Mouse (Mus musculus) midbrain, embryonic 14.5 days (tissue): ENCODE results near the gene Arl15. TPM values are rescaled to one million over a fixed set of nuclear protein-coding genes. Genes with fewer than 3 reads are reported as not detected.

Source experiments
- ATAC-seq: fragments of 200-750 bp; cut with Nextera tagmentation; 2 replicates; pipeline ENCODE4 v1.8.0; 2017; ENCODE audit warnings: moderate number of reproducible peaks, moderate library complexity; ENCODE audit not compliant: low FRiP score, low TSS enrichment
- DNase-seq: peaks from one replicate; pipeline ENCODE4 v3.0.0-alpha.2; 2015
- H3K27ac ChIP-seq: fragments of 300-500 bp; sonication (generic); replicated peaks from 2 replicates; pipeline ENCODE4 v1.5.1; 2014; ENCODE audit warnings: mild to moderate bottlenecking, low read depth, low read length, moderate library complexity
- H3K27me3 ChIP-seq: fragments of 300-500 bp; sonication (generic); 2 replicates; pipeline ENCODE4 v1.6.1; 2014; ENCODE audit warnings: low read length, control low read depth, mixed read lengths; ENCODE audit not compliant: control insufficient read depth, insufficient read depth
- H3K36me3 ChIP-seq: fragments of 300-500 bp; sonication (generic); 2 replicates; pipeline ENCODE4 v1.6.1; 2014; ENCODE audit warnings: low read length, control low read depth; ENCODE audit not compliant: control insufficient read depth, insufficient read depth
- H3K4me1 ChIP-seq: fragments of 300-500 bp; sonication (generic); 2 replicates; pipeline ENCODE4 v1.6.1; 2014; ENCODE audit warnings: mild to moderate bottlenecking, antibody characterized with exemption, low read length, control low read depth; ENCODE audit not compliant: control insufficient read depth, insufficient read depth
- H3K4me2 ChIP-seq: fragments of 300-500 bp; sonication (generic); 2 replicates; pipeline ENCODE4 v1.6.1; 2014; ENCODE audit warnings: mild to moderate bottlenecking, low read length, moderate library complexity
- H3K4me3 ChIP-seq: fragments of 300-500 bp; sonication (generic); replicated peaks from 2 replicates; pipeline ENCODE4 v1.5.1; 2014; ENCODE audit warnings: low read depth, low read length
- H3K9ac ChIP-seq: fragments of 300-500 bp; sonication (generic); replicated peaks from 2 replicates; pipeline ENCODE4 v1.6.1; 2014; ENCODE audit warnings: mild to moderate bottlenecking, low read length, moderate library complexity
- H3K9me3 ChIP-seq: fragments of 300-500 bp; sonication (generic); 2 replicates; pipeline ENCODE4 v1.6.1; 2016; ENCODE audit warnings: low read length, control low read depth, mixed read lengths; ENCODE audit not compliant: control insufficient read depth
- WGBS: fragments of 180-500 bp; shearing (Covaris S2); extraction: QIAGEN DNeasy Blood & Tissue Kit; methylation state at CpG from one replicate; pipeline ENCODE4 v1.1.7; 2014; 5-methylcytosine and 5-hydroxymethylcytosine counted together
- polyA plus RNA-seq: library from polyadenylated mRNA; unstranded; fragments of >200 nt; fragmentation: Nextera tagmentation; extraction: Ambion mirVana; gene quantifications from 2 replicates; pipeline ENCODE4 v1.2.1, GENCODE M21; 2014

Arl15 gene
- polyA plus RNA-seq, 1 experiment from 2014 or later, result 24.5 TPM

GRCm38 (mm10) chr13:114199746-114200145 is 405.4 kb downstream of the Arl15 start:
- H3K9me3 ChIP-seq, result no peaks in the 10 kb centered on the region
- 91% methylated on average over 6 of the region's 6 CpGs for WGBS
- H3K4me2 ChIP-seq, result no peak overlapping the region
- no peaks in the 10 kb centered on the region for H3K27me3 ChIP-seq
- no peaks in the 10 kb centered on the region for H3K4me1 ChIP-seq
- no peak overlapping the region for H3K9ac ChIP-seq
- ATAC-seq (no peak), DNase-seq (no peak)
- H3K27ac ChIP-seq, result no peak overlapping the region
- H3K4me3 ChIP-seq, result no peak overlapping the region
- no peaks in the 10 kb centered on the region for H3K36me3 ChIP-seq

- no peak for DNase-seq
- H3K4me1 ChIP-seq, result no peaks in the 10 kb centered on the region
- H3K27ac ChIP-seq, result no peak overlapping the region
- H3K36me3 ChIP-seq, result no peaks in the 10 kb centered on the region
- WGBS, result 88% methylated on average over 7 of the region's 7 CpGs
- no peak overlapping the region for H3K4me3 ChIP-seq
- H3K9me3 ChIP-seq, result no peaks in the 10 kb centered on the region
- H3K27me3 ChIP-seq, result no peaks in the 10 kb centered on the region
- H3K9ac ChIP-seq, result no peak overlapping the region
- ATAC-seq, result no peak
- no peak overlapping the region for H3K4me2 ChIP-seq
Measured at GRCm38 (mm10) chr13:114200545-114200944, 406.2 kb downstream of the Arl15 start.

GRCm38 (mm10) chr13:114202806-114203570 is 408.7 kb downstream of the Arl15 start:
- H3K27me3 ChIP-seq, result no peaks in the 10 kb centered on the region
- H3K4me2 ChIP-seq, result no peak overlapping the region
- H3K9me3 ChIP-seq, result no peaks in the 10 kb centered on the region
- no peaks in the 10 kb centered on the region for H3K36me3 ChIP-seq
- no peak overlapping the region for H3K27ac ChIP-seq
- DNase-seq (no peak), ATAC-seq (no peak)
- 85% methylated on average over 15 of the region's 15 CpGs for WGBS
- H3K4me3 ChIP-seq, result no peak overlapping the region
- H3K4me1 ChIP-seq, result no peaks in the 10 kb centered on the region
- H3K9ac ChIP-seq, result no peak overlapping the region

Other genes with a start within 250 kb of the Arl15 start
- gene Snx18, start 175.9 kb upstream of the Arl15 start, polyA plus RNA-seq, result 10.3 and 13.2 TPM in 2 replicates
- 0.29 TPM in 1 of 2 replicates, not detected in the other for gene Hspb3, start 130.8 kb upstream of the Arl15 start, polyA plus RNA-seq